Mouse (Mus musculus): Measurements from ENCODE around the gene Dock1. TPM values are rescaled to one million over a fixed set of nuclear protein-coding genes. Genes with fewer than 3 reads are reported as not detected.

Dock1 gene
- total RNA-seq, 2 experiments from 2014 or later = 17.4 to 19.9 TPM

GRCm38 (mm10) chr7:134941891-134942290 lies 271.4 kb downstream of the Dock1 start:
- intact Hi-C loops (cut with DNase I) = no loop called here
- no peak for DNase-seq

GRCm38 (mm10) chr7:134943063-134943462 lies 272.6 kb downstream of the Dock1 start:
- intact Hi-C loops (cut with DNase I) = no loop called here
- DNase-seq = no peak

- intact Hi-C loops (cut with DNase I) = no loop called here
Observed at GRCm38 (mm10) chr7:134943701-134944100, 273.2 kb downstream of the Dock1 start.

GRCm38 (mm10) chr7:134945925-134946716 lies 275.7 kb downstream of the Dock1 start:
- intact Hi-C loops (cut with DNase I) = no loop called here
- peak; percentile 9 for DNase-seq

More at GRCm38 (mm10) chr7:134943701-134944100, 273.2 kb downstream of the Dock1 start:
- DNase-seq = no peak

GRCm38 (mm10) chr7:134959086-134959485 lies 288.6 kb downstream of the Dock1 start:
- intact Hi-C loops (cut with DNase I) = loop anchor here (10.0 kb wide), 1 partner anchor 146 kb away; no protein-coding TSS in a partner anchor
- peak; percentile 58 for DNase-seq

GRCm38 (mm10) chr7:134960871-134961270 lies 290.4 kb downstream of the Dock1 start:
- DNase-seq = no peak
- intact Hi-C loops (cut with DNase I) = no loop called here

- no peak for DNase-seq
- intact Hi-C loops (cut with DNase I) = no loop called here
Observed at GRCm38 (mm10) chr7:134961608-134962007, 291.2 kb downstream of the Dock1 start.

GRCm38 (mm10) chr7:134990244-134990643 lies 319.8 kb downstream of the Dock1 start:
- DNase-seq = no peak
- intact Hi-C loops (cut with DNase I) = no loop called here

GRCm38 (mm10) chr7:134990911-134991310 lies 320.5 kb downstream of the Dock1 start:
- intact Hi-C loops (cut with DNase I) = no loop called here
- no peak for DNase-seq

GRCm38 (mm10) chr7:134994983-134995382 lies 324.5 kb downstream of the Dock1 start:
- intact Hi-C loops (cut with DNase I) = no loop called here
- DNase-seq = no peak

- DNase-seq = peak; percentile 9
- intact Hi-C loops (cut with DNase I) = no loop called here
Observed at GRCm38 (mm10) chr7:135002216-135002615, 331.8 kb downstream of the Dock1 start.

GRCm38 (mm10) chr7:135002891-135003290 lies 332.4 kb downstream of the Dock1 start:
- intact Hi-C loops (cut with DNase I) = no loop called here
- DNase-seq = no peak

GRCm38 (mm10) chr7:135005964-135006560 lies 335.6 kb downstream of the Dock1 start:
- no peak for DNase-seq

GRCm38 (mm10) chr7:135008021-135008420 lies 337.6 kb downstream of the Dock1 start:
- DNase-seq = no peak
- intact Hi-C loops (cut with DNase I) = no loop called here

More at GRCm38 (mm10) chr7:135005964-135006560, 335.6 kb downstream of the Dock1 start:
- intact Hi-C loops (cut with DNase I) = no loop called here

GRCm38 (mm10) chr7:135010997-135011396 lies 340.5 kb downstream of the Dock1 start:
- intact Hi-C loops (cut with DNase I) = no loop called here

GRCm38 (mm10) chr7:135017531-135017930 lies 347.1 kb downstream of the Dock1 start:
- DNase-seq = peak; percentile 8
- intact Hi-C loops (cut with DNase I) = no loop called here

More at GRCm38 (mm10) chr7:135010997-135011396, 340.5 kb downstream of the Dock1 start:
- no peak for DNase-seq

GRCm38 (mm10) chr7:135020762-135021161 lies 350.3 kb downstream of the Dock1 start:
- intact Hi-C loops (cut with DNase I) = no loop called here
- no peak for DNase-seq

- peak; percentile 9 for DNase-seq
- intact Hi-C loops (cut with DNase I) = no loop called here
Observed at GRCm38 (mm10) chr7:135021544-135022100, 351.2 kb downstream of the Dock1 start.

- no peak for DNase-seq
- intact Hi-C loops (cut with DNase I) = no loop called here
Observed at GRCm38 (mm10) chr7:135024531-135024930, 354.1 kb downstream of the Dock1 start.

GRCm38 (mm10) chr7:135028716-135029115 lies 358.3 kb downstream of the Dock1 start:
- intact Hi-C loops (cut with DNase I) = no loop called here
- DNase-seq = no peak

- no peak for DNase-seq
- intact Hi-C loops (cut with DNase I) = no loop called here
Observed at GRCm38 (mm10) chr7:135029136-135029535, 358.7 kb downstream of the Dock1 start.

- DNase-seq = no peak
- intact Hi-C loops (cut with DNase I) = no loop called here
Observed at GRCm38 (mm10) chr7:135031466-135031865, 361.0 kb downstream of the Dock1 start.
